Mouse (Mus musculus) stomach, postnatal 0 days (tissue): ENCODE results near the gene Mndal. TPM values are rescaled to one million over a fixed set of nuclear protein-coding genes. Genes with fewer than 3 reads are reported as not detected.
"Not testable (repeated sequence)": the region's sequence is repeated elsewhere in the genome, so short reads cannot be mapped to it uniquely, and the experiment has no call there.

Source experiments
- ATAC-seq: fragments of 200-750 bp; cut with Nextera tagmentation; 2 replicates; pipeline ENCODE4 v1.8.0; 2017; ENCODE audit not compliant: low FRiP score, low TSS enrichment
- DNase-seq: peaks from one replicate; pipeline ENCODE4 v3.0.0-alpha.2; 2016; ENCODE audit warnings: low spot score
- H3K27ac ChIP-seq: fragments of 300-500 bp; sonication (generic); replicated peaks from 2 replicates; pipeline ENCODE4 v1.5.1; 2014; ENCODE audit warnings: mild to moderate bottlenecking, control low read depth
- H3K27me3 ChIP-seq: fragments of 300-500 bp; sonication (generic); 2 replicates; pipeline ENCODE4 v1.6.1; 2014; ENCODE audit warnings: low read length; ENCODE audit not compliant: control insufficient read depth, insufficient read depth
- H3K36me3 ChIP-seq: fragments of 300-500 bp; sonication (generic); 2 replicates; pipeline ENCODE4 v1.6.1; 2014; ENCODE audit warnings: low read length, mixed read lengths; ENCODE audit not compliant: control insufficient read depth, insufficient read depth
- H3K4me1 ChIP-seq: fragments of 300-500 bp; sonication (generic); replicated peaks from 2 replicates; pipeline ENCODE4 v1.6.1; 2014; ENCODE audit warnings: antibody characterized with exemption; ENCODE audit not compliant: control insufficient read depth, insufficient read depth
- H3K4me2 ChIP-seq: fragments of 300-500 bp; sonication (generic); replicated peaks from 2 replicates; pipeline ENCODE4 v1.6.1; 2014; ENCODE audit warnings: low read depth, mild to moderate bottlenecking, control low read depth, moderate library complexity
- H3K4me3 ChIP-seq: fragments of 300-500 bp; sonication (generic); 2 replicates; pipeline ENCODE4 v1.5.1; 2014; ENCODE audit warnings: low read depth, low read length, control low read depth
- H3K9ac ChIP-seq: fragments of 300-500 bp; sonication (generic); 2 replicates; pipeline ENCODE4 v1.6.1; 2014; ENCODE audit warnings: mild to moderate bottlenecking, low read length, control low read depth, mixed read lengths
- H3K9me3 ChIP-seq: fragments of 300-500 bp; sonication (generic); 2 replicates; pipeline ENCODE4 v1.6.1; 2016; ENCODE audit warnings: low read length; ENCODE audit not compliant: control insufficient read depth
- CTCF ChIP-seq: IDR thresholded peaks from 2 replicates; pipeline ENCODE4 v1.5.1; 2016; ENCODE audit warnings: antibody characterized with exemption, low read depth, mild to moderate bottlenecking, moderate library complexity
- EP300 ChIP-seq: optimal IDR thresholded peaks from 2 replicates; pipeline ENCODE3; 2016; ENCODE audit warnings: antibody characterized with exemption
- WGBS: fragments of 180-500 bp; shearing (Covaris S2); extraction: QIAGEN DNeasy Blood & Tissue Kit; methylation state at CpG from one replicate; pipeline ENCODE4 v1.1.7; 2014; 5-methylcytosine and 5-hydroxymethylcytosine counted together
- polyA plus RNA-seq: library from polyadenylated mRNA; unstranded; fragments of >200 nt; fragmentation: Nextera tagmentation; extraction: Ambion mirVana; gene quantifications from 2 replicates; pipeline ENCODE4 v1.2.1, GENCODE M21; 2015

Mndal gene
- polyA plus RNA-seq, 1 experiment from 2014 or later = 4.0 TPM

GRCm38 (mm10) chr1:173877125-173877524 is 65.2 kb downstream of the Mndal start:
- not testable (repeated sequence) for ATAC-seq, H3K9ac ChIP-seq, DNase-seq, H3K27me3 ChIP-seq, H3K4me2 ChIP-seq, H3K27ac ChIP-seq, H3K36me3 ChIP-seq, H3K4me1 ChIP-seq, H3K4me3 ChIP-seq, H3K9me3 ChIP-seq
- 85% methylated on average over 1 of the region's 1 CpGs for WGBS

- not testable (repeated sequence) for H3K27me3 ChIP-seq, DNase-seq, H3K4me2 ChIP-seq, H3K36me3 ChIP-seq, H3K4me1 ChIP-seq, H3K9ac ChIP-seq, ATAC-seq, H3K9me3 ChIP-seq, H3K27ac ChIP-seq, H3K4me3 ChIP-seq
- 77% methylated on average over 1 of the region's 1 CpGs for WGBS
These were observed 73.7 kb downstream of the Mndal start for GRCm38 (mm10) chr1:173868586-173868985.

- 81% methylated on average over 12 of the region's 12 CpGs for WGBS
- Histone ChIP-seq H3K4me2 (no peak overlapping the region), H3K27me3 (no peaks in the 10 kb centered on the region), H3K9me3 (no peaks in the 10 kb centered on the region), H3K9ac (no peak overlapping the region), H3K36me3 (no peaks in the 10 kb centered on the region), H3K4me1 (no peaks in the 10 kb centered on the region), H3K4me3 (no peak overlapping the region), H3K27ac (no peak overlapping the region)
- TF ChIP-seq EP300 = no peak
- TF ChIP-seq CTCF = no peak
- DNase-seq (no peak), ATAC-seq (no peak)
These were observed 75.8 kb downstream of the Mndal start for GRCm38 (mm10) chr1:173866504-173866903.

DNA sequence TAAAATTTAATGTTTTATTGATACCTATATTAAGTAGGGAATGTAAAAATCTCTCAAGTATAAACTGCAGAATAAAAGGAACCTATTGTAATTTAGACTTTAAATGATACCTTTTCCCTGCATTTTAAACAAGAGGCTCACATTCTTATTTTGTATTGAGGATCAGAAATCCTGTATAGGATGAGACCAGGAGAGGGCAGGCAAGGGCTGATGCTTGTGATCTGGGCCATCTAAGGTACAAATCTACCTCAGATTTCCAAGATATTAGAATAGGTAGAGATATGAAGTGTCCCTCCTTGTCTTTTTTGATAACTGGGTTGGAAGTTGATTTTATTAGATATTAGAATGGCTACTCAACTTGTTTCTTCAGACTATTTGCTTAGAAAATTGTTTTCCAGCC is 88.6 kb downstream of the Mndal start:
- H3K4me2 ChIP-seq, H3K4me1 ChIP-seq, H3K27me3 ChIP-seq, H3K9me3 ChIP-seq, DNase-seq, H3K4me3 ChIP-seq, H3K36me3 ChIP-seq, H3K9ac ChIP-seq, H3K27ac ChIP-seq, ATAC-seq: not testable (repeated sequence)
- TF ChIP-seq CTCF = peak; percentile 38

DNA sequence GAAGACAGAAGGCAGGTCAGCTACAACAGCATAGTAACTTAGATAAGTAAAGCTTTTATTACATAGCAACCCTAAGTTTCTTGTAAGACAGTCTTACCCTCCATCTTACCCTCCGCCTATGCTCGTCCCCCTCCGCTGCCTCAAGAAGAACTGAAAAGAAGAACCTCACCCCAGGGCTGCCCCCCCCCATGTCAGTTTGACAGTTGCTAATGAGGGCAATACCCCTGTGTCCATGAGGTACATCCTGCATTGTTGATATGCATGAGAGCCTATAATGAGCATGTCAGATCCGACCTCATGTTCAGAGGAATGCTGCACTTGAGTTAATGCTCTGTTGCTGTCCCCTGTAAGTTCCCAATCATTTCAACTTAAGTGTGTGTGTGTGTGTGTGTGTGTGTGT is 89.4 kb downstream of the Mndal start:
- not testable (repeated sequence) for H3K9ac ChIP-seq, H3K4me1 ChIP-seq, H3K27me3 ChIP-seq, H3K4me2 ChIP-seq, ATAC-seq, H3K36me3 ChIP-seq, H3K4me3 ChIP-seq, H3K9me3 ChIP-seq, DNase-seq, H3K27ac ChIP-seq
- 68% methylated on average over 4 of the region's 4 CpGs for WGBS

- H3K27me3 ChIP-seq, H3K9me3 ChIP-seq, H3K4me3 ChIP-seq, H3K9ac ChIP-seq, DNase-seq, H3K36me3 ChIP-seq, ATAC-seq, H3K4me1 ChIP-seq, H3K27ac ChIP-seq, H3K4me2 ChIP-seq: not testable (repeated sequence)
- WGBS = 61% methylated on average over 4 of the region's 4 CpGs
These were observed 96.1 kb downstream of the Mndal start for GRCm38 (mm10) chr1:173846193-173846592.

GRCm38 (mm10) chr1:173844754-173845153 is 97.5 kb downstream of the Mndal start:
- Histone ChIP-seq H3K4me2 (no peak overlapping the region), H3K9me3 (no peaks in the 10 kb centered on the region), H3K36me3 (no peaks in the 10 kb centered on the region), H3K9ac (no peak overlapping the region), H3K27ac (no peak overlapping the region), H3K4me1 (no peaks in the 10 kb centered on the region), H3K27me3 (no peaks in the 10 kb centered on the region), H3K4me3 (no peak overlapping the region)
- 81% methylated on average over 1 of the region's 1 CpGs for WGBS
- no peak for DNase-seq
- TF ChIP-seq EP300 (no peak), CTCF (no peak)
- ATAC-seq = no peak

DNA sequence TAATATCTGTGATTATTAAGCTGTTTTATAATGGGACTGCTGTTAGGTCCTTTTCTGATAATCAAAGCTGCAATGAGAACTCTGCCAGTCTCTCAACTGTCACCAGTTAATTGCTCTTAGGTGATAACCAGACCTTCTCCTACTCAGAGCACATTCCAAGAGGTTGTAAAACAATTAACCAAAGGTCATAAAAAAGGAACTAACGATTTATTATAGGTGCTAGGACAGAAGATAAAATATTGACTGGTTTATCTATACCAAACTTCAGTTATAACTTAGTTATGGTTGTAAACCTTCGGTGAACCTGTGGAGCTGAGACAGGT is 120.8 kb downstream of the Mndal start:
- ATAC-seq = not testable (repeated sequence)

GRCm38 (mm10) chr1:173820794-173821480 is 121.4 kb downstream of the Mndal start:
- ATAC-seq = not testable (repeated sequence)
- WGBS = 63% methylated on average over 2 of the region's 2 CpGs

More for the DNA sequence above, 120.8 kb downstream of the Mndal start:
- H3K4me3 ChIP-seq, H3K27me3 ChIP-seq, H3K9ac ChIP-seq, H3K9me3 ChIP-seq, H3K4me2 ChIP-seq, H3K36me3 ChIP-seq, DNase-seq, H3K4me1 ChIP-seq, H3K27ac ChIP-seq: not testable (repeated sequence)
- WGBS = 28% methylated on average over 2 of the region's 2 CpGs

More at GRCm38 (mm10) chr1:173820794-173821480, 121.4 kb downstream of the Mndal start:
- H3K4me3 ChIP-seq, H3K27me3 ChIP-seq, H3K9me3 ChIP-seq, H3K4me2 ChIP-seq, H3K9ac ChIP-seq, H3K4me1 ChIP-seq, H3K36me3 ChIP-seq, H3K27ac ChIP-seq, DNase-seq: not testable (repeated sequence)
